Mouse (Mus musculus): ENCODE measurements around the gene Aqp11.

The Aqp11 gene

DNA sequence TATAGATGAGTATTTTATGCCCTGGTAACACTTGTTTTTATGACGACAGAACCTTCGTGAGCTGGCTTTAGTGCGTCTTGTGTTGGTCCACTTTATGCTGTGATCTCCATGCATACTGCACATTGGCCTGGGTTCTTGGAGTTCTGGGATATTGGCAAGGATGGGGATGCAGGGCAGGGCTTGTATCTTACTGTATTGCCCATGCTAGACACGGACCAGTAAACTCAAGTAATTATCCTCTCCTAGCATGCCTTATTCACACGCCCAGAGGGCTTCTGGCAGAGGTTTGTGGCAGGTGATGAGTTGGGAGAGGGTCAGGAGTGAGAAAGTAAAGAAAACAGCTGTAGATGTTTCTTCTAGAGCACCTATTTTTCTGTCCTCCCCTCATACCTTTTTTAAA is 23.4 kb downstream of the Aqp11 start:
- in situ Hi-C loops (cut with MboI; ENCODE audit: unreplicated experiment in 2 of 2): no loop called here

DNA sequence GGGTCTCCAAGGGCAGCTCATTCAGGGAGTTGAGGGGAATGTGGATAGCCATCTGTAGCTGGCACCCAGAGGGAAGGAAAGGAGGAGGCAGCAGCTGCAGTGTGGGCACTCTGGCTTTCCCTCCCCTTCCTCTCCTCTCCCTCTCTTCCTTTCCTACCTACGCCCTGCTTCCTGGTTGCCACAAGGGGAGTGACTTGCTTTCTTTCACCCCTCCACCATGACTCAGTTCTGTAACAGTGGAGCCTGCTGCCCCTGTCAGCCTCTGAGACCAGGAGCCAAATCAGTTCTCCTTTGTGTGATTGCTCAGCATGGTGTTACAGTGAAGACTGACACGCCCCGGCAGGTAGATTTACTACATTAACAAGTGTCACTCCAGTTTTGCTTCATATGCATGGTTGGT is 28.9 kb downstream of the Aqp11 start:
- in situ Hi-C loops (cut with MboI; ENCODE audit: unreplicated experiment in 2 of 2): no loop called here

DNA sequence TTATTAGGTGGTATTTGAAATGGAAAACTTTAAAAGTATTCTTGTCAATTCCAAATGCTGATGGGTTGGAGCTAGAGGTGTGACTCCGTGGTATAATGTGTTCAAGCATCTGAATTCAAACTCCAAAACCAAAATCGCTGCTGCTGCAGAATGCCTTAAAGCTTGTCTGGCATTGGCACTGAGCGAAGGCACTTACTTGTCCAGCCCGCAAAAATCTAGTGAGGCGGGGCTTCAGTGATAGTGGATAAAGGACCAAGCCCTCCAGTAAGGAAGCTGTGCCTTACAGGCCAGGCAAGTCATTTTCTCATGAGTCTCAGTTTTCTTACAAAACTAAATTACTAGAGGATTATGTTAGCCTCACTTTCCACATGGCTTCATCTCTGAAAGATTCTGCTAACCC is 30.3 kb downstream of the Aqp11 start:
- in situ Hi-C loops (cut with MboI; ENCODE audit: unreplicated experiment in 2 of 2): no loop called here

DNA sequence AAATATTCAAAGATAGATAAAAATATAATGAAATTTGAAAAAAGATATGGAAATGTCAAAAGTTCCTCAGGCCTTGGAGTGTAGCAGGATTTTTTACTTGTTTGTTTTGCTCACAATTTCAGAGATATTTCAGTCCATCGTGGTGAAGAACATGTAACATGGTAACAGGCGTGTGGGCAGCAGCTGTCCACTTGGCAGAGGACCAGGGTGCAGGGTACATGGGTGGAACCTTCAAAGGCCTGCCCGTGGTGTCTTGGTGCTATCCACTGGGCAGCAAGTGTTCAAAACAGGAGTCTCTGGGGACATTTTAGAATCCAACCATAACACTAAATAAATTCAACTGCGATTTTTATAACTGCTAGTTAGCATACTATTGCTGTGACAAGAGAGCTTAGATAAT is 31.0 kb downstream of the Aqp11 start:
- in situ Hi-C loops (cut with MboI; ENCODE audit: unreplicated experiment in 2 of 2): no loop called here

DNA sequence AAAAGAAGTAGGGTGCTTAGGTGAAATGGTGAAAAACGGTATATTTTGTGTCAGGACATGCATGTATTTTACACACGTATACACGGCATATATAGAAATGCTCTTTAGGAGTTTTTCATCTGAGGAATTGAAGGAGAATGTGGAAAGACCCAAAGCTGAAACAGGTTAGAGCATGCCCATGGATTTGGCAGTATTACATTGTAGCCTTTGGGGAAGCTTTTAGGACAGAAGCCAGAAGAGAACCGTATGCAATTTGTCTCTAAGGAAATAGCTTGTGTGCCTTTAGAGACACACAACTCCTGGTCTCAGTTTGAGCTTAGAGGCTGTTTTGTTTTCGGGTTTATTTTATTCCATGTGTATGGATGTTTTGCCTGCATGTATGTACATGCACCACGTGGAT is 37.0 kb downstream of the Aqp11 start:
- in situ Hi-C loops (cut with MboI; ENCODE audit: unreplicated experiment in 2 of 2): no loop called here

DNA sequence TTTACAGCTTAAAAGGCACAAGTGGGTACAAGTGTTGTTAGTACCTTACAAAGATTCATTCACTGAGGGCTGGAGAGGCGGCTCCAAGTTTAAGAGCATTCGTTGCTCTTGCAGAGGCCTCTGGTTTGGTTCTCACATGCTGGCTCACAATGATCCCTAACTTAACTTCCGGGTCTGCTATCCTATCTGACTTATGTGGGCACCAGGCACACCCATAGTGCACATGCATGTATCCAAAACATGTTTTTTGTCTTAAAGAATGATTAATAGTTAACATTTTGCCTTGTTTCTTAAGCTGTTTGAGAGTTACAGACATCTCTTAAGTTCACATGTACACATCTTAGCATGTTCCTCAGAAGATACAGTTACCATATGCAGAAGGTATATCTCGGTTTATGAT is 37.9 kb downstream of the Aqp11 start:
- in situ Hi-C loops (cut with MboI; ENCODE audit: unreplicated experiment in 2 of 2): no loop called here

DNA sequence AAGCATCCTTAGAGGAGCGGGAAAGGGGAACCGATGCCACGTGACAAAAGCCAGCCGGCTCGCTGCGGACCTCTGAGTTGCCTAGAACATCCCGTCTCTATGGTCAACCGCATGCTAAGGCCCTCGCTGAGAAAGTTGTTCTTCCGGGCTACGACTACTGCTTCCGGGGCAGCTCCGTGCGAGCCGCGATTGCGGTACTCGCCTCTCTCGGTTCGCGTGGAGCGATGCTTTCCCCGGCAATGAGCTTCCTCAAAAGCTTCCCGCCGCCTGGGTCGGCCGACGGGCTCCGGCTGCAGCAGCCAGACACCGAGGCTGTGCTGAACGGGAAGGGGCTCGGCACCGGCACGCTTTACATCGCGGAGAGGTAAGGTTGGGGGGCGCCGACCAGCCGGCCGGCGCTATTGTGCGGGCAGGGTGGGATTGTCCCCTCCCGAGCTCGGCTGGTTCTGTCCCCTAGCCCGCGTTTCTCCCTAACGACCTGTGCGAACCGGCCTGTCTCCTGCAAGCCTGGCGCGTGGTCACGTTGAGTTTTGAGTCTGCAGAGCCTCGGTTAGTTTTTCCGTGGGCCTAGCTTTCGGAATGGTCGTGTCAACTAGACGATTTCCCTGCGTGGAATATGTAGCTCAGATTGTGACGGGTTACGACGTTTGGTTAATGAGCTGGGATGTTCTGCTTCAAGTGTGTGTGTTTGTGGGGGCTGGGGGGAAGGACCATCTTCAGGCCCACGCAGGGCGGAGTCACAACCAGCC is 41.4 kb downstream of the Aqp11 start, which contains the start of gene Clns1a:
Clns1a (plus strand) TSS at position 129 of the 749 bp plus-strand sequence.
- in situ Hi-C loops (cut with MboI; ENCODE audit: unreplicated experiment in 2 of 2): loop anchor here (10.0 to 25.0 kb wide), 3 partner anchors 122 to 916 kb away; partner anchors contain the start of genes Aamdc (in 1 of the 2), Nars2 (in 1 of the 2) and Rsf1 (in 1 of the 2)

DNA sequence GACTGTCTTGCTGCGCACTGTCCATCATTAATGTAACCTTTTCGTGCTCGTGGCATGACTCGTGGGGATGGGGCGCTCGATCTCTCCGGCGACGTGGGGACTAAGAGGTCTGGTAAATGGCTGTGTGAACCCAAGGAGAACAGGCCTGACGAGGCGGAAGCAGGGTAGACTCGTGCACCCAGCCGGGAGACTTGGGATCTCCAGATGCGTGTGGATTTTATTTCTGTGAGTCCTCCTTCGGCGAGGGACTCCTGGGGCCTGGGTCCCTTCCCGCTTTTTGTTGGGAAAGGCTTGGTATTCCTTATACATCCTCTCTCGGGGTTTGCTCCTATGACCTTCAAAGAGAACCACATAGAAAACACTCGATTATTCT is 42.0 kb downstream of the Aqp11 start:
- in situ Hi-C loops (cut with MboI; ENCODE audit: unreplicated experiment in 2 of 2): loop anchor here (10.0 to 25.0 kb wide), 3 partner anchors 121 to 916 kb away; partner anchors contain the start of genes Aamdc (in 1 of the 2), Nars2 (in 1 of the 2) and Rsf1 (in 1 of the 2)

DNA sequence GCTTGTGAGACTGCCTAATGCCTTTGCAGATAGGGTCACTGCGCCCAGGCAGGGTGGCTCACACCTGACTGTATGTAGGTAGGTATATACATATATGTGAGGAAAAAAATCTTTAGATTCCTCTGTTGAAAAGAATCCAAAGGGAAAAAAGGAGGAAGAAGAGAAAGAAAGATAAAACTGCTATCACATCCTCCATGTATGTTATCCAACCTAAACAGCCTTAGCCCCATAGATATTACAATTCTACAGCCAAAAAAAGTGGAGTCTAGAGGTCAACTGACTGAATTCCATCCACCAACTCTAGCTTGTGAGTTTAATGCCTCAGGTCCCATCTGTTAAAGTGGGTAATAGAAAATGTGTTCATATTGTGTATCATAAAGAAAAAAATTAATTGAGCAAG is 42.6 kb downstream of the Aqp11 start:
- in situ Hi-C loops (cut with MboI; ENCODE audit: unreplicated experiment in 2 of 2): loop anchor here (10.0 to 25.0 kb wide), 3 partner anchors 121 to 917 kb away; partner anchors contain the start of genes Aamdc (in 1 of the 2), Nars2 (in 1 of the 2) and Rsf1 (in 1 of the 2)

DNA sequence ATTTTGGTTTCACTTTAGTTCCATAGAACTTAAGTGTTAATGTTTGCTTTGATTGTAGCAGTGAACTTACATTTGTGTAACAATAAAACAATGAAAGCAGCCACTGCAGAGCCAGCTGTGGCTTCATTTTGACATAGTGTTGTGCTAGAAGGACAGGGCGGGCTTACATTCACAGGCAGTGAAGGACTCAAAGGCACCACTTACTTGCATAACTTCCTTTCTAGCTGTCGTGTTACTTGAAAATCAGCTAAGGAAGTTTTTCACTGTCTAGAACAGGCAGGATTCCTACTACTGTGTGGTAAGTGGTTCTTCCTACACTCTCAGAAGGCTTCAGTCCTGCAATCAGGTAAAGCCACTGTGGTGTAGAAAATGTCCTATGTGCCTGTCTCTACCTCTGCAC is 50.3 kb downstream of the Aqp11 start:
- in situ Hi-C loops (cut with MboI; ENCODE audit: unreplicated experiment in 2 of 2): loop anchor here (10.0 to 25.0 kb wide), 4 partner anchors 203 to 924 kb away; partner anchors contain the start of genes Ints4 (in 1 of the 2) and Nars2 (in 1 of the 2)

DNA sequence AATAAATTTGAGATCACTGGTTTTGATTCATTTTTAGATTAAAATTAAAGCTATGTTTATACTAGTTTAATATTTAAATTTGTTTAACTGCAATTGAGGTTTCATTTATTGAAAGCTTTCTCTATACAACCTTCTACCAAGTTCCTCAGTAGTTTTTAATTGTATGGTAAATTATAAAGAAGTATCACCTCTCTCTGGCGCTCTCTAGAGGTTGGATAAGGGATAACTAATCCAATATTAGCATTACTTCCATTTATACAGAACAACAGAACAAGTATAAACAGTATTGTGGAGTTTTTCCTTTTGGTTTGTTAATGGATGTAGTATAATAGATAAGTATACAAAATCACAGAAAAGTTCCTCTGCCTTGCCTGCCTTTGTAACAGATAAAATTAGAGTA is 58.9 kb downstream of the Aqp11 start:
- in situ Hi-C loops (cut with MboI; ENCODE audit: unreplicated experiment in 2 of 2): loop anchor here (5.0 to 25.0 kb wide), 4 partner anchors 94 to 933 kb away; partner anchors contain the start of gene Nars2 (in 1 of the 2)

Data from v-Abl transformed pro-B cells (cell line).